38 mouse cellular contexts compared by ENCODE assay signal in the genomic region with DNA sequence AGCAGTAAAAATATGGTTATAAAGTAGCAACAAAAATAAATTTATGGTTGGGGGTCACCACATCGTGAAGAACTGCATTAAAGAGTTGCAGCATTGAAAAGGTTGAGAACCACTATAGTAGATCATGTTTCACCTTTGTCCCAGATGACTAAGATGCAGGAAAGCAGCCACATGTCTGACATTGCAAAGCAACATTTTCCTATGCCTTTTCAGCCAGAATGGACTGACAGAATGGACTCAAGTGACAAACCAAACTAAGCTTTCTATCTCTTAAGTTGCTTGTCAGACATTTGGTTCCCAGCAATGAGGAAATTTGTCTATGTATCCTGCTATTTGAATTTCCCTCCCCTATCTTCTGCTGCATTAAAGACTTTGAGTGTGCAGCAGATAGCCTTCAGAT. TPM values are rescaled to one million over a fixed set of nuclear protein-coding genes. Genes with fewer than 3 reads are reported as not detected.
"Had no signal": no experiment of that assay in that cellular context is flagged by ENCODE, and none has a peak within 500 bp of the region (broad histone marks: within the 10 kb centered on the region; RNA-seq: fewer than 3 reads in every experiment).

No protein-coding gene starts in this region.

- H3K27me3 ChIP-seq: heart, embryonic 13.5 days; heart, embryonic 15.5 days; hindbrain, embryonic 13.5 days; hindbrain, embryonic 15.5 days; kidney, embryonic 15.5 days; limb, embryonic 13.5 days; limb, embryonic 15.5 days; liver, embryonic 12.5 days had no signal

- H3K9me3 ChIP-seq: heart, embryonic 10.5 days; heart, embryonic 13.5 days; heart, embryonic 15.5 days; hindbrain, embryonic 13.5 days; hindbrain, embryonic 15.5 days; kidney, embryonic 15.5 days; limb, embryonic 13.5 days; limb, embryonic 15.5 days; liver, embryonic 12.5 days had no signal

- H3K4me2 ChIP-seq: heart, embryonic 13.5 days; heart, embryonic 15.5 days; hindbrain, embryonic 13.5 days; hindbrain, embryonic 15.5 days; kidney, embryonic 15.5 days; limb, embryonic 13.5 days; limb, embryonic 15.5 days; liver, embryonic 12.5 days had no signal

- DNase-seq: gastrocnemius, adult 2 months; gastrocnemius, postnatal 10 days; gastrocnemius, postnatal 25 days; heart, adult 18-20 months; heart, postnatal 14 days; heart, postnatal 36 days; kidney, adult 11 months; kidney, adult 2 months; kidney, adult 9 months; kidney, postnatal 14 days; kidney, postnatal 36 days; layer of hippocampus, adult 9-11 months; layer of hippocampus, postnatal 36 days; left cerebral cortex, postnatal 4 days had no signal

- ATAC-seq: hindbrain, postnatal 0 days; intestine, embryonic 16.5 days; liver, embryonic 12.5 days had no signal

- H3K27ac ChIP-seq: gastrocnemius, adult 2 months; heart, embryonic 10.5 days; heart, embryonic 13.5 days; heart, embryonic 15.5 days; hindbrain, embryonic 13.5 days; hindbrain, embryonic 15.5 days; hindbrain, postnatal 0 days; kidney, embryonic 15.5 days; kidney, postnatal 0 days; limb, embryonic 13.5 days; limb, embryonic 15.5 days; liver, embryonic 12.5 days had no signal

- H3K9ac ChIP-seq: heart, embryonic 13.5 days; heart, embryonic 15.5 days; hindbrain, embryonic 13.5 days; hindbrain, embryonic 15.5 days; kidney, embryonic 15.5 days; limb, embryonic 13.5 days; limb, embryonic 15.5 days; liver, embryonic 12.5 days had no signal

- H3K36me3 ChIP-seq: heart, embryonic 10.5 days; heart, embryonic 13.5 days; heart, embryonic 15.5 days; hindbrain, embryonic 13.5 days; hindbrain, embryonic 15.5 days; kidney, embryonic 15.5 days; limb, embryonic 13.5 days; limb, embryonic 15.5 days; liver, embryonic 12.5 days had no signal

- H3K4me3 ChIP-seq: gastrocnemius, adult 2 months; heart, embryonic 10.5 days; heart, embryonic 13.5 days; heart, embryonic 15.5 days; hindbrain, embryonic 13.5 days; hindbrain, embryonic 15.5 days; kidney, embryonic 15.5 days; limb, embryonic 13.5 days; limb, embryonic 15.5 days; liver, embryonic 12.5 days had no signal

- H3K4me1 ChIP-seq: heart, embryonic 10.5 days; heart, embryonic 13.5 days; heart, embryonic 15.5 days; hindbrain, embryonic 13.5 days; hindbrain, embryonic 15.5 days; kidney, embryonic 15.5 days; limb, embryonic 15.5 days; liver, embryonic 12.5 days had no signal

RNA-seq across cellular contexts. Expression of gene Cd200r3, which starts 51.6 kb away (rescaled TPM):
- total RNA-seq: gastrocnemius, adult 2 months; gastrocnemius, postnatal 25 days; heart, adult 18-20 months; heart, adult 8-10 months; heart, postnatal 36 days; hematopoietic stem cell, adult 5-6 weeks; hindbrain, postnatal 0 days; layer of hippocampus, adult 18-20 months; layer of hippocampus, adult 8-10 months; layer of hippocampus, postnatal 36 days; left cerebral cortex, adult 18-20 months; left cerebral cortex, adult 8-10 months; left cerebral cortex, postnatal 10 days; left cerebral cortex, postnatal 25 days had no signal
- polyA plus RNA-seq: hindbrain, embryonic 11.5 days; hindbrain, embryonic 13.5 days; hindbrain, postnatal 0 days; intestine, embryonic 14.5 days; limb, embryonic 11.5 days; liver, adult 2 months had no signal
